Mouse (Mus musculus): ENCODE measurements around the gene Spint4.
"Not testable (repeated sequence)": the region's sequence is repeated elsewhere in the genome, so short reads cannot be mapped to it uniquely, and the experiment has no call there.

Spint4 gene

DNA sequence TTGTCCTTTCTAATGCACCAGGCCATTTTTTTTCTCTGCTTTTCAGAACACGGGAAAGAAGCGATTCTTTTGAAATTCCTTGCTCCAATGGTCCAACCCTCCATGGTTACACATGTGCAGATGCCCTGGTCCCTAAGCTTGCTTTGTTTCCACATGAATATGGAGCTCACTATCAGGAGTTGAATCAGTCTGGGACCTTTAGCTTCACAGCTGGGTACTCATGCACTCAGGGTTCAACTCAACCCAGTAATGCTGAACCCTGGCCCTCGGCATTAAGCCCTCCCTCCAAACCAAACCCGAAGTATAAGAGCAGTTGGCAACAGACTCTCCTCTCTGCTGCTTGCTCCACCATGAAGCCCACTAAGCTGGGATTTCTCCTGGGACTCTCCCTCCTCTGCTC lies at the start of gene Spint4:
Spint4 (plus strand) TSS at position 301 of the 400 bp plus-strand sequence.
- DNase-seq: no peak

DNA sequence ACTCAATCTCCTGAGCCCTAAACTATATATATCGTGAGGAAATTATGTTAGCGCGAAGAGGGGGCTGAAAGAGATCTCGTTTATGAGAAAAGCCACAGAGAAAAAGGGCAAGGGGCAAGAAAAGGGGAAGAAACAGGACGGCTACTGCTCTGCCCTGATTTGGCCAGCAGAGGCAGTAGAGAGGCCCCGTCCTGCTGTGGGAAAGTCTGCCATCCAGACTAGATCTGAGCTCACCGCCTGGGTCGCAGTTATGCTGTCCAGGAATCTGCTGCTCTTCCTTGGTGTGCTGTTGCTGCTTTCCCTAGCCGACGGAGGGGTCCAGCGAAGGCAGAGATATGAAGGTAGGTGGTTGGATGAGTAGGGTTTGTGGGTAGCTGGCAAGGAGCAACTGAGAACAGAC lies 42.4 kb upstream of the Spint4 start, which contains the start of gene Wfdc10:
Wfdc10 (plus strand) TSS at position 189 of the 400 bp plus-strand sequence.
- peak; percentile 37 for DNase-seq

DNA sequence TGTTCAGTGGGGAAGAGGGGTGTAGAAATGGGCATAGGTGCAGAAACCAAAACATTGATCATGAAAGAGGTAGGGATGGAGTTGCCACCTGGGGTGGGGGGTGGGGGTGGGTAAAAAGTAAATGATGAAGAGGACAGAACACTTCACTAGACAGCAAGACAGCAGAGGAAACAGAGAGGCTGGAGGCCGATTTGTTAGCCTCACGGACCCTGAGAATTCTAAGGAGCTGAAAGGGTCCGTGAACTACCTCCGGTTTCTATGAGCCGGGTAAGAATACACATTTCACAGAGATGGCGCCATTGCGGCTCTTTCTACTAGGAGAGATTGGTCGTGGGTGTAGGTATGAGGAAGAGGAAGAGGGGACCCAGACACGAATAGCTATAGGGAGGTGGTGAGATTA lies 41.8 kb upstream of the Spint4 start, which contains the start of gene Wfdc9:
Wfdc9 (minus strand) TSS at position 101 of the 400 bp plus-strand sequence.
- DNase-seq: no peak

DNA sequence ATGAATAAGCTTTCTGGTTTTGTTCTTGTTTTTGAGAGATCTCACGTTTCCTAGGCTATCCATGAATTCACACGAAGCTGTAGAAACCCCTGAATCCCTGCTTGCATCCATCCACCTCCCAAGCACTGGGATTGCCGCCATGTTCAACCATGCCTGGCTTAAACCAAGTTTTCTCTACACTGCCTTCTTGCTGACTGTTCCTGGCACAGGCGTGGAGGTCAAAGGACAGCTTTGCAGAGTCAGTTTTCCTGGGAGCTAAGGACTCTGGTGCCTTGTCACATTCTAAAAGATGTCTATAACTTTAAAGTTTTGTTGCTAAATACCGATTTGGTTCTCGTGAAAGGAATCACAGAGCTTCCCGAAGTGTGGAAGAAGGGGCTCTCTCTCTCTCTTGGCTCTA lies 33.5 kb upstream of the Spint4 start:
- no peak for DNase-seq

DNA sequence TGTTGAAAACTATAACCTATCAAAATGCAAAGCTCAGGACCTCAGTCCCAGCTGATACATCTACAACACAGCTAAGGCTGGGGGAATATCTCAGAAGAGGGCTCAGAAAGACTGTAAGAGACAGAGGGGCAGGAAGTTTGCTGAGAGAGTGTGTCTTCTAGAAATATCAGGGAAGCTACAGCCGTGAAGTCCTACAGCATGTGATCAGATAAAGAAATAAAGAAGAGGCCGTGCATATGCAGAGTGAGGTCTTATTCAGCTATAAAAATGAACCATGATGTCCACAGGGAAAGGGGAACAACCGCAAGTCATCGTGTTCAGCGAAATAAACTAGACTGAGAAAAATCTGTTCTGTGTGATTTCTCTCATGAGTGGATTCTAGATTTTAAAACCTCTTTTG lies 28.0 kb upstream of the Spint4 start:
- no peak for DNase-seq

DNA sequence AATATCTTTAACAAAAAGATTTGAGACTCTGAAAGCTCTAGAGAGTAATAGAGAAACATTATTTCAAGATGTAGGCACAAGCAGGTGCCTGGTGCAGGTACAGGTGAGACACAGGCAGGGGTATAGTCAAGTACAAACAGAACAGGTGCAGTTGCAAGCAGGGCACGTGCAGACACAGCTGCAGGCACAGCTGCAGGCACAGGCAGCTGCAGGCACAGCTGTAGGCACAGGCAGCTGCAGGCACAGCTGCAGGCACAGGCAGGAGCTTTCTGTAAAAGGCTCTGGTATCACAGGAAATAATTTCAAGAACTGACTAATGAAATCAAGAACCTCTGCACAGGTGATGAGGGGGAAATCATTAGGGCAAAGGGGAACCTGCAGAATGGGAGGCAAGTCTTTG lies 27.4 kb upstream of the Spint4 start:
- DNase-seq: no peak

DNA sequence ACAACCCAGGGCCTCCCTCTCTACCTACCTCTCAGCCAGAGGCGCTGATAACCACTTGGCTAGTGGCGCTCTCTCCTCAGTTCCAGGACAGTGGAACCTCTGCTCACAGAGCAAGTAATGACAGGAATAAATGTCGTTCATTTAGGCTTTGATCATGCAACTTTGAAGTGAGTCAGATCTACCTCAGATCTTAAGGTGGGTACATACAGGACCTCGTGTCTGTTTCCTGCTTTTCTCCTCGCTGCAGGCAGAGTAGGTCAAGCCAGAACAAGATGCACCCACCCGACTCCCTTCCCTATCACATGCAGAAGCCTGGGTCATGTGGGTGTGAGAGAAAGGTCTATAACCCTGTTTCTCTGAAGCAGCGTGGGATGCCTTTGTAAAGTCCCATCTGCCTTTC lies 24.3 kb upstream of the Spint4 start, which contains the start of gene Wfdc11:
Wfdc11 (minus strand) TSS at position 101 of the 400 bp plus-strand sequence.
- no peak for DNase-seq

DNA sequence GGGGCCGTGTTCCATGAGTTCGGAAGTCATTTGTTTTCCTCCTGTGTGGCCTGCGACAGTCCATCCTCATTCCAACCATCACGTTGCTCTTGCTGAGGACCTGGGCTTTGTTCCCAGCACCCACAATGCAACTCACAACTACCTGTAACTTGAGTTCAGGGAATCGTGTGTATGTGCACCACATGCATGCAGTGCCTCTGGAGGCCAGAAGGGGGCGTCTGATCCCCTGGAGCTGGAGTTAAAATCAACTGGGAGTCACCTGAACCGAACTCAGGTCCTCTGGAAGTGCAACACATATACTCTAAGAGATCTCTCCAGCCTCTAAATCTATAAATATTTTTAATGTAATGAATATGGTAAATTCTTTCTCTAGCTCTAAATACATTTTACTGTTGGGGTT lies 22.2 kb upstream of the Spint4 start:
- DNase-seq: no peak

DNA sequence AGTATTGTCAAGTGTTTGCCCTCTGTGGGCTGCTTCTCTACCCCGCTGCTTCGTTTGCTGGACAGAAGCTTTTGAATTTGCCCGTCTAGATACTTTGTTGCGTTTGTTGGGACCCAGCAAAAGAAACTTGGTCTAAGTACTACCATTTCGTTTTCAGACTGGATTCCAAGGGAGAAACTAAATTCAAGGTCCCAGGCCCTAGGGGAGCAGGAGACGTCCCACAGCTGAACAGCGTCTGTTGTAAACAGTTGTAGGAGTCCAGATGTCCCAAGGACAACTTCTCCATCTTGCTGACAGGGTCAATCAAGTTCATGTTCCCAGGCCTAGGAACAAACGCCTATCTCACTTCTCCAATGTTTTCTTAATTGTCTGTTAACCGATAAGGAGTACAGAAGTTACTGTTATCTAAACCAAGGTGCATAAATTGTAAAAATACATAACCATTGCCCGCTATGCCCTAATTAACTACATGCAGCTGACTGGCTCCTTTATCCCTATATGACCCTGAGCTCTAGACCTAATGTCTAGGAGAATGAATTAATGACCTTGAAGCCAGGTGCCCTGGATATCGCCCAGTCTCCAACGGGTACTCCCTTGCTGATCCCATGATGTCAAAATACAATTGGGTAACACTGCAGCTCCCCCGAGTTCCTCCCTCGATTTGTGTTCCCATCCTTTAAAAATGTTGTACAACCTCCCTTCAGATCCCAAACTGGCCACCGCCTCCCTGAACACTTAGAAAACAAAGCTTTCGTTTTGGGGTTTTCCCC lies 21.2 kb upstream of the Spint4 start:
- DNase-seq: no peak

DNA sequence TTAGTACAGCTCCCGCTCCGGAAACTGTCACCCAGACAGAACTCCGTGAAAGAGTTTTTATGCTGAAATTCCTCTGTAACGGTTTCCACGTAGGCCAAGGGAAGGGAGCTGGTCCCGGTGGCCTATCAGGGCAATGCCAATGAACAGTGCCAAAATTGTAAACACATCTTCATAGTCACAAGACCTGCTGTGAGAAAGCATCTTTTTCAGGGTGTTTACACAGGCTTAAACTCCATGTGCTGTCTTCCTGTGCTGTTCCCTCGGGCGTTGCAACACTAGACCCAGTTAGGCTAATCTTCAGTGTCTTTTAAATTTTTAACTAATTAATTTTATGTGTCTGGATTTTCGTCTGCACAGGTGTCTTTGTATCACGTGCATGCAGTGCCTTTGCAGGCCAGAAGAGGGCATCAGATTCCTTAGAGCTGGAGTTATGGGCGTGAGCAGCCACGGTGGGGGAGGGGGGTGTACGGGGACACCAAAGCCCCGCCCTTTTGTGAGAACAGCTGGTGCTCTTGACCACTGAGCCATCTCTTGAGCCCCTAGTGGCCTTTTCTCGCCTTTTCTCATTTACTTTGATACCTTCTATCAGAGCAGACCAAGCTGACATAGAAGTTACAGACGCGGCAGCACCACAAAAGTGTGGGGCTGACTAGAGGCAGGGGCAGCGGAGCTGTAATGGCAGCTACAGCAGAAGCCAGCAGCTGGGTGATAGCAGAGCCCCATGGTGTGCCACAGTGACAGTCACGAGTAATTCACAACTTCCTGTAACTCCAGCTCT lies 19.3 kb upstream of the Spint4 start:
- peak; percentile 73 for DNase-seq

DNA sequence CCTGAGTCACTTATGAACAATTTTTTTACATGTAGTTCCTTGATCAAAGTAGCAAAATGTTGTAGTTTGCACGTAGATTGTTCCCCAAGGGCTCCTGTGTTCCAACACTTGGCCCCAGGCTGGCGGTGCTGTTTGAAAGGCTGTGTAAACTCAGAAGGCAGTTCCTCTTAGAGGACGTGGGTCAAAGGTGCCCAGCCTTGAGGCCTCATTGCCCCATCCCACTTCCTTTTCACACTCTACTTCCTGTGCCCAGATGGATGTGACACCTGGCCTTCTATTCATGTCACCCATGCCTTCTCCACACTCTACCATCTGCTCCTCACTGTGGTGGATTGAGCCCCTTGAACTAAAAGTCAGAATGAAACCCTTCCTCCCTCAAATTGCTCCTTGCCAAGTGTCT lies 18.4 kb upstream of the Spint4 start:
- DNase-seq: no peak

DNA sequence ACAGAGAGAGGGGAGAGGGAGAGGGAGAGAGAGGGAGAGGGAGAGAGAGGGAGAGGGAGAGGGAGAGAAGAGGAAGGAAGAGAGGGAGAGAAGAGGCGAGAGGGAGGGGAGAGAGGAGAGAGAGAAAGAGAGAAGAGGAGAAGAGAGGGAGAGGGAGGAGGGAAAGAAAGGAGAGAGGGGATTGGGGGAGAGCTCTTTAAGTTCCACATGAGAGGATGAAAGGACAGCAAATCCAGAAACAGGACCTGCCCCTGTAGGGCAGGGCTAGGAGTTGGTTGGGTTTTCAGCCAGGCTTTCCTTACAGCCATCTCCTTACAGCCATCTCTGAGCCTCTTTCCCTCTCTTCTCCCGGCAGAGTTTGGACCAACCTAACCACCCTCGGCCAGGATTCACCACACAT lies 13.5 kb upstream of the Spint4 start, which contains the start of gene Wfdc13:
Wfdc13 (plus strand) TSS at position 301 of the 400 bp plus-strand sequence.
- DNase-seq: no peak

DNA sequence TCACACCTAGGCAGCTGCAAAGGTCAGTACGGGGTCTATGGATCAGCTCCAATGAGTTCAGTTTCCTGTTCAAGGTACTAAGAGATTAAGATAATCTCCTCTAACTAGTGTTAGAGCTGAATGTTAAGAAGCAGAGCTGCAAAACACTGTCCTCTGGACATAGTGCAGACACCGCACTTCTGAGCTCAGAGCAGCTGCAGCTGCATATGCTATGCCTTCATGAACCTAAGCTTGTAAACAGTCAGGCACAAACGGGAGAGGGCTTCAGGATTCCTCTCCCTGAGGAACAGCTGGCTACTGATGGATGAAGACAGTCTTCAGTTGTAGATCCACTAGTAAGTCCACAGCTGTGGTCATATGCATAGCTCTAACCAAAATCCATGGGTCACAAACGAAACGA lies 2.7 kb downstream of the Spint4 start:
- DNase-seq: no peak

DNA sequence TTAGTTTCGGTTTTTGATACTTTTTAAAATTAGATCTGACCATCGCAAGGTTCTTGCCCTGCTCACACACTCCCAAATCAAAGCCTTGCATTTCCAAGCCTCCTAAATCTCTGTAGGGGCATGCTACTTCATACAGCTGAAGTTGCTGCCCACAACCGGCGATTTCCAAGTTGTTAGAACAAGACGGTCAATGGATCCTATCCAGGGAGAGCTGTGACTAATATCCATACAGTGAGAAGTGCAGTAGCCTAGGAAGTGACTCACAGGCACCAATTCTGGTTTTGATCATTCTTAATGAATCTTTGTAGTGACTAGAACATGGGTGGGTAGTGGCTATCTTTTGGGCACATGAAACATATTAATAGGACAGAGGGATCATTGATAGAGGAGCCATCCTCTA lies 3.5 kb downstream of the Spint4 start:
- no peak for DNase-seq

DNA sequence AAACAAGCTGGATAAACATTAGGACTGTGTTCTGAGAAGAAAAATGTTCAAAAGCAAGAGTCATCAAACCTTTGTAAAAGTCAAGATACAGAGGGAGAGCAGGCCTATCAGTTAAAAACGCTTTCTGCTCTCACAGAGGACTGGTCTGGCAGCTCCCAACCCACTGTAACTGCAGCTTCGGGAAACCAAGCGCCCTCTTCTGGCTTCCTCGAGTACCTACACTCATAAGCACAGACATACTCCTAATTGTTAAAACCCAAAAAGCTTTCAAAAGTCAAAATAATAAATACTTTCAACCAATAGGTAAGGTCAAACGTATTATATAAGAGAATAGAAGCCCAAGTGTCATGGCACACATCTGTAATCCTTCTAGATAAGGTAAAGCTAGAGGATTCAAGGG lies 5.9 kb downstream of the Spint4 start:
- no peak for DNase-seq

DNA sequence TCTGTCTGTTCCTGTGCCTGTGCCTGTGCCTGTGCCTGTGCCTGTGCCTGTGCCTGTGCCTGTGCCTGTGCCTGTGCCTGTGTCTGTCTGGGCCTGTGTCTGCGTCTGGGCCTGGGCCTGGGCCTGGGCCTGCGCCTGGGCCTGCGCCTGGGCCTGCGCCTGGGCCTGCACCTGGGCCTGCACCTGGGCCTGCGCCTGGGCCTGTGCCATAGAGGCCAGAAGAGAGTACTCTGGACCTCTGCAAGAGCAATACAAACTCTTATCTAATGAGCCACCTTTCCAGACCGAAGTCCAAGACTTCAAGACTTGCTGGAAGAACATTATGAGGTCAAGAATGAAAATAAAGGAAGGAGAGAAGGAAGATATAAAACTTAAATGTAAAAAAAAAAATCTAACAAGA lies 7.0 kb downstream of the Spint4 start:
- no peak for DNase-seq

DNA sequence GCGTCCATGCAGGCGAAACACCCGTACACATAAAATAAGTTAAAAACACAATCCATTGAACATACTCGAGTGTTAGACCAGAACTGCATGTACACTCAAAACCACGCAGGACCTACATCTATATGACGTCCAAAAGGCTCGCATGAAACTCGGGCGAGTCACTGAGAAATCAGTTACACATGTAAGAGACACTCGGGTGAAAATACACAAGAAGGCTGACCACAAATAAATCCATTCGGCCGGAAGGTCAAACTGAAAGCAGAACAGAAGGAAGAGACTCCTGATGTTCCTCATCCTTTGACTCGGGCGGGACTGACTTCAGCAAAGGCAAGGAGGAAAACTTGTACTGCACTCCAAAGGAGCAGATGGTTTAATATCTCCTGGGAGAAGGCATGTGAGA lies 7.7 kb downstream of the Spint4 start:
- DNase-seq: no peak

DNA sequence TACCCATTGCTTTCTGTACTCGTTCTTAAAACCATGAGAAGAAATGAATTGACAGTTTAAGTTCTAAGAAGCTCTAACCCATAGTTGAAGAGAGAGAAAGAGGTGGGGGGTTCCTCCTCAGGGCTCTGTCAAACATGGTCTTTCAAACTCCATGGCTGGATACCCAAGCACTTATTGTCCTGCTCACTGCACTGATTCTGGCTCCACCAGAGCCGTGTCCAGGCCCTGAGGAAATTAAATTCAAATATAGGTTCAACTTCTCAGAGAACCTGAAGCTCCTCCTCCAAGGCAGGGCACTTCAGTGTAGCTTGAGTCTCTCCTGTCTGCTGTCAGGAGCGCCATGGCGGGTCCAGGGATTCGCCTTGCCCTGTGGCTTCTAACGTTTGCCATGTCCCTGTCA lies 16.7 kb downstream of the Spint4 start, which contains the start of gene Spint5:
Spint5 (plus strand) TSS at position 301 of the 400 bp plus-strand sequence.
- no peak for DNase-seq

DNA sequence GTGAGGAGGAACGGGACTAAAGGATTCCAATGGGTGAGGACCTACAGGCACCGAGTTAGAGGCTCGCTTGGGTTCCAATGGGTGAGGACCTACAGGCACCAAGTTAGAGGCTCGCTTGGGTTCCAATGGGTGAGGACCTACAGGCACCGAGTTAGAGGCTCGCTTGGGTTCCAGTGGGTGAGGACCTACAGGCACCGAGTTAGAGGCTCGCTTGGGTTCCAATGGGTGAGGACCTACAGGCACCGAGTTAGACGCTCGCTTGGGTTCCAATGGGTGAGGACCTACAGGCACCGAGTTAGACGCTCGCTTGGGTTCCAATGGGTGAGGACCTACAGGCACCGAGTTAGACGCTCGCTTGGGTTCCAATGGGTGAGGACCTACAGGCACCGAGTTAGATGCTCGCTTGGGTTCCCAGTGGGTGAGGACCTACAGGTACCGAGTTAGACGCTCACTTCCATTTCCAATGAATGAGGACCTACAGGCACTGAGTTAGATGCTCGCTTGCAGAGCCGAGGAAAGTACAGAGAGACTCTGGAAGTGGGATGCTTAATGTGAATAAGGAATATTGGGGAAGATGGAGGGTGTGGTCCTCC lies 18.0 kb downstream of the Spint4 start:
- DNase-seq: not testable (repeated sequence)

DNA sequence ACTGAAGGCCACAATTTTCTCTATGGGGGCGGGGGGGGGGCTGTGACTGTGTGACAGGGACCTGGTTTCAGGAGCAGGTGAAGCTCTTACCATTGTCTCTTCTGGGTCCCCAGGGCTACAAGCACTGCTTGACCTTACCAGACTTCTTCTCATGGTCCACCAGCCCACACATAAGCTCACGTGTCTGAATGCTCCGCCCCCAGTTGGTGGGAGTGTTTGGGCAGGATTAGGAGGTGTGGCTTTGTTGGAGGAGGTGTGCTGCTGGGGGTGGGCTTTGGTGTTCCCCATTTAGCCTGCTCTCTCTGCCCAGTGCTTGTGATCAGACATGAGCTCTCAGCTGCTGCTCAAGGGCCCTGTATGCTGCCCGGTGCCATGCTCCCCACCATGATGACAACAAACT lies 25.0 kb downstream of the Spint4 start:
- no peak for DNase-seq

DNA sequence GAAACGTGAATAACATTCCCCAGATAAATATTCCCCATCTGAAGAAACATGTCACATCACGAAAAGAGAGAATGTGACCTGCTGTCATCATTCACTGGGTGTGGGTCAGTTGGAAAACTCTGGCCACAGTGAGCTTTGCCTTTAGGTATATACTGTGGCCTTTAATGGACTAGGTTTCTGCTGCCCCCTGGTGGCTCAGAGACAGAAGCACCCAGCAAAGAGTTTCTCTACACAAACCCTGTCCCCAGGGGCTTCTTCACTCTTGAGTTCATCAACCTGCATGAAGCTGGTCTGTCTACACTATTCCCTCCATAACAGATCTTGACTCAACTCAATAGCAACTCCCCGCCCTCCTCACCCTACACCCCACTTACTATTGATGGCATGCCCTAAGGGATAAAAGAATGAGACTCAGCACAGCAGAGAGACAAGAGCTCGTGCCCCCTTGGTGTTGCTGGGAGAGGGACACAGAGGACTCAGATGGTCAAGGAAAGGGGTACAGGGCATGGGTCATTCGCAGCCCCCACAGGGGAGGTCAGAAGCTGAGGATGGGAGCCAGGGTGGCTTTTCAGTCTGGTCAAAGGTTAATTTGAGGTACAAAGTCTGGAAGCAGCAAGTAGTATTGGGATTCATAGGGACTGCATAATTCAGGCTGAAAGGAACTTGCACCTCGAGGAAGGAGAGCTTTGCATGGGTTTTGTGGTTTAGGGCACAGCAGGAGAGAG lies 27.8 kb downstream of the Spint4 start:
- DNase-seq: peak; percentile 76

DNA sequence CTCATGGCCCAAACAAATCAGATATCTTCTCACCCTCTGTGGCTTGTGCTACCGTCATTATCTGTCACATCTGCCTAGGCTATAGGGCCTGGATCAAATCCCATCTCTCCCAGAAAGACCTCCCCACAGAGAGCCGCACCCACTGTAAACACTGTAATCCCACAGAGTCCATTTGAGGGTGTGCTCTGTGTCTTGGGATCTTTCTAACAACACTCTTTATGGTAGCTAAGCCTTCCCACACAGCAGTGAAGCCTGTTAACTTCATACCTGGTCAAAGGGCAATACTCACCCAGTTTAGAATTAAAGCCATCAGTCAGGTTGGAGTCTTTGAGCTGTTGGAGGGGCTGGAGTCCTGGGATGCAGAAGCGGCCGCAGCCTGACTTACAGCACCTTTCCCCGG lies 33.4 kb downstream of the Spint4 start:
- DNase-seq: no peak

DNA sequence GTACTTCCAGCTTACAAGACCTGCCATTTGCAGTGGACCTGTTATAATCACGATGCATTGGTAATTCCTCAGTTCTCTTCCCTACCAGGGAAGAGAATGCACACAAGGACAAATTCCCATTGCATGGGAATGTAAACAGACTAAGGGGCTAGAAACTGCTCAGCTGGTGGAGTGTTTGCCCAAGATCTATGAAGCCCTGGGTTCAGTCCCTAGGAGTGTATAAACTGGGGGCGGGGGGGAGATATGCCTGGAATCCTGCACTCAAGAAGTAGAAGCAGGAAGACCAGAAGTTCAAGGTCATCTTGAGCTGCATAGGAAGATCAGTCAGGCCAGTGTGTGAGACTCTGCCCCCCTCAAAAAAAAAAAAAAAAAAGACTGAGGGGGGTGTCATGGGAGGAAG lies 35.0 kb downstream of the Spint4 start:
- DNase-seq: no peak

All from right cerebral cortex, postnatal 14 days (tissue).